Mouse (Mus musculus) lung, postnatal 14 days (tissue): ENCODE measurements around the gene Lmna.

Experiments
- DNase-seq: peaks from one replicate; pipeline ENCODE4 v3.0.0; 2021

Lmna gene

DNA sequence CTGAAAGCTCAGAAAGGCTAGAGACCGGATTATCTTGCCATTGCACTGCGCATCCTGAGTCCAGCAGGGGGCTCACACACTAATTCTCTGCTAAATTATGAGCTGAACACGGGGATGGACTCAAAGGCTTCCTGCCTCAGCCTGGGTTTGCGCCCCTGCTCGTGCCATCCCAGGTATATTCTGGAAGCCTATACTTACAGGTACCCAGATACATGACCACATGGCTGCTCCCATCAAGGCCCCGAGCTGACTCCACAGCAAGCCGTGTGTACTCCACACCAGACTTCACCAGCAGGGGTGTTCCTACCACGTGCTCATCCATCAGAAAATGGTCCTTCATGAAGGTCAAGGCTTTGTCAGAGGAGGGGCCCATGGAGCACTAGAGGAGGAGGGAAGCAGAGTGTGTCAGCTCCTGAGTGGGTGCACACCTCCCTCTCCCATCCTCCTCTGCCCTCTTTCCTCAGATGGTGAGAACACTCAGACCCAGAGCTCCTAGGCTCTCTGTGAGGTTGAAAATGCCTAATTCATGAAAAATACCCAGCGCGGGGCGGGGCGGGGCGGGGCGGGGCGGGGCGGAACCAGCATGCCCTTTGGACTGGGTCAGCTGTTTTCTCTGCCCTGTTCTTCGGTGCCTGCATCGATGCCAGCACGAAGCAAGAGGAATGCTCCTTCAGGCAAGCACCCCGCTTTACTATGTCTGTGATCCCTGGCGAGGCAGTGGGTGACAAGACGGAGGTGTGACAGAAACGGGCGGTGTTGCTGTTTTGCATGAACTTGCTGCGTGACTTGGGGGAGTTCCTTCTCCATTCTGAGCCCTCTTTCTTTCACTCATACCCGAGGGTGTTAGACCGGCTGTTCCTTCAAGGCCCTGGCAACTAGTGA is 69.0 kb downstream of the Lmna start:
- peak; percentile 65 for DNase-seq

DNA sequence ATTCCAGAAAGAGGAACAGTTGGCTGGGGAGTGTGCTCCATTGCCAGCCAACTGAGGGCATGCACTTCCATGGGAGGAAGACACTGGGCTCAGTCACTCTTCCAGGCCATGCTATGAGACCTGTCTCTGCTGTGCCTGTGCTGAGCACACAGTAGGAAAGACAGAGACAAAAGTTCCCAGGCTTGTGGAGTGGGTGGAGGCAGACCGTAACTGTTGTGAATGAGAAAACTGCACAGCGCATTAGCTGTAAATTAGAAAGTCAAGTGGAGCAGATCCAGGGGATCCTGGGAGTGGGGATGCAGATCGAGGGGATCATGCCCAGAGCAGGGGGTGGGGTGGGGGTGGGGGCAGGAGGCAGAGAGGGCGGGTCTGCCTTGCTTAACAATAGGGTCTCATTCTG is 70.2 kb downstream of the Lmna start:
- no peak for DNase-seq

DNA sequence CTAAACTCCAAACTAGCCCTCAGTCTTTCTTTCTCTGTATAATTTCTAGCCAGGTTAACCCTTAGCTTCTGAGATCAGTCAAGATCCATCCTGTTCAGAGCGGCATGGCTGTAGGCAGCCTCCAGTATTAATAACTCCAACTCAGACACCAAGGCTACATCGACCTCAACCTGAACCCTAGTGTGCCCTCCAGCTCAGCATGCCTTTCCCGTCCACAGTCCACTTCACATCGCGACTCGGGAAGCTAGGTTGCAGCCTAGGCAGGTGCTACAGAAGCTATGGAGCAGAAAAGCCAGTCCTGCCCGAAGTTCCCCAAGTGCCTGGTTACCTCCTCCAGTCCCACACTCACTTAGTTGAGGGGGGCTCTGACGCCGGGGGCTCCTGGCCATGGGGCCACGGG is 72.3 kb downstream of the Lmna start:
- DNase-seq, result no peak

DNA sequence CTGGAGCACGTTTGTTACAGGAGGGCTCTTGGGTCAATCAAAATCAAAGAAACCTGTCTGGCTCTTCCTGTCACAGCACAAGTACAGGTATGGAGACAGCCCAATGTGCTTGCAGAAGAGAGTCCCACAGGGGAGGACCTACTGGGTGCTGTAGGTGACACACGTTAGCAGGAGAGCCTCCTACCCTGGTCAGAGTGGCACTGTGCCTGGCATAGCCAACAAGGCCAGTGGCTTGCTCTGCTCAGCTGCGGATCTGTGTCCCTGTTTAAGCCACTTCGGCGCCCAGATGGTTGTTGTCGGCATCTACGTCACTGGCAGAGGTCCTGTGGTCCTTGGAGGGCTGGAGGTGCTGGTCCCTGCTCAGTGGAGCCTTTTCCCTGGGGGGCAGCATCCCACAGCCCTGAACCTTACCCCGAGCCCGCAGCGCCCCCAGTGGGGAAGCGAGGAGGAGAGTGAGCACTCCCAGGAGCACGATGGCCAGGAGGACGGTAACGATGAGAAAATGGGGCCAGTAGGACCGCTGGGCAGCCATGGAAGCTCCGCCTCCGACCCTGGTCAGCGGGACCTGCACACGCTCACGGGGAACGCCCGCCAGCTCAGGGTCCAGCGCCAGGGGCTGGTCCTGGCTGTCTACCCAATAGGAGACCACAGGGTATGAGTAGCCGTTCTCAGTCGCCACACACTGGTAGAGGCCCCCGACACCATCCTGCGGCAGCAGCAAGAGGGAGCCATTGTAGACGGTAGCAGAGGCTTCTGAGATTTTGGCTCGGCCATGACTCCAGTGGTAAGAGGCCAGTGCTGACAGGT is 73.2 kb downstream of the Lmna start:
- DNase-seq, result peak; percentile 59

DNA sequence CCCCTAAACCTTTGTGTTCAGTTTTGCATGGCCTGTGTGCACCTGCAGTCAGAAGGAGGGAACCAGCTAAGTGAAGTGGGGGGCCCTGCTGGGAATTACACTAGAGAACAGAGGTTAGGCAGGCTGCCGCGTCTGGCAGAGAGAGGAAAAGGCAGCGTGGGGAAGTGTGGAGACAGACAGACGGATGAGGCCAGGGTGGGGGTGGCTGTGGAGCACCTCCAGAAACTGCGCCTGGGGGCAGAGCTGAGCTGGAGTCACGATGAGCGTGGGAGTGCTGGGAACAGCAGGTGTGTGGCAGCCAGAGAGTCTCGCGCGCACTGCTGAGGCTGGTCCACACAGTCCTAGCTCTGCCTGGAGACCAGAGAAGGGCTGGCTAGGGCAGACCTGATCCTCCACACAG is 74.2 kb downstream of the Lmna start:
- no peak for DNase-seq
